Mouse (Mus musculus): ENCODE data around the gene Dnah11.

Dnah11 gene

DNA sequence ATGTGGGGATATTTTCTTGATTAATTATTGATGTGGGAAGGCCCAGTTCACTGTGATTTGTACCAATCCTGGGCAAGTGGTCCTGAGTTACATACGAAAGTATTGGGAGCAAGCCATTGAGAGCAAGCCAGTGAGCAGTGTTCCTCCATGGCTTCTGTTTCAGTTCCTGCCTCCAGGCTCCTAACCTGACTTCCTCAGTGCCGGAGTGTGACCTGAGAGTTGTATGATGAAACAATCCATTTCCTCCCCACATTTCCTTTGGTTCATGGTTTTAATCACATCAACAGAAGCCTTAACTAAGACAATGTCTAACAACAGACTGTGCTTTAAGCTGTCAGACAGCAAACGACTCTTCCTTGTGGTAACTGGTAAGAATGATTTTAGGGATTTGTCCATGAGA is 114.0 kb downstream of the Dnah11 start:
- no peak for DNase-seq

DNA sequence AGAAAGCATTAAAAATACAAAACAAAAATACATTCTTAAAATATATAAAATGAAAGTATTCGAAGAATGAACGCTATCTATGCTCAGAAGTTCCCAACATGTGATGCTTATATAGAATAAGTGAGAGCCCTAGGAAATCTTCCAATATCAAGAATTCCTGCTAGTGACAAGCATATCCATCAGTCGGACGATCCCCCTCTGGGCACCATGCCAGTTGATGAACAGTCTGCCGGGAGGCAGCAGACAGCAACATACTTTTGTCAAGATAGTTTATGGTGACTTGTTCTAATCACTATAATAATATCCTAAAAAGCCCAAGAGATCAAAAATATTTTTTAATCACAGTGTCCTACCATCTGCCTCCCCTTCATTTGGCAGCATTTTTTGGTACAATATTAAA is 114.7 kb downstream of the Dnah11 start:
- DNase-seq, result no peak

DNA sequence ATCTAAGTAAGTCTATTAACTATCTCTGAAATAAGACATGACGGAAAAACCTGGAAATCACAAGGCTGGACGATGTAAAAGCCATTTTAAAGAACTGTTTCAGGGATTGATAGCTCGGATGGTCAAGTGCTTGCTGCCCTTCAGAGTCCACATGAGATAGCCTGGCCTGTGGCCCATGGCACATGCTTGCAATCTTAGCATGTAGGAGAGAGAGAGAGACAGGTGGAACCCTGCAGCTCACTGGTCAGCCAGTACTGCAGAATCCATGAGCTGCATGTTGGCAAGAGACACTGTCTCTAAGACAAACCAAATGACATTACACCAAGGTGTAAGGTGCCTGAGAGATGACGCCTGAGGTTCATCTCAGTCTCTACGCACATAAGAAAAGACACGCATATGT is 118.4 kb downstream of the Dnah11 start:
- no peak for DNase-seq

GRCm38 (mm10) chr12:118078434-118078989 is 120.3 kb downstream of the Dnah11 start:
- no peak for DNase-seq

GRCm38 (mm10) chr12:118076802-118077201 is 122.0 kb downstream of the Dnah11 start:
- no peak for DNase-seq

DNA sequence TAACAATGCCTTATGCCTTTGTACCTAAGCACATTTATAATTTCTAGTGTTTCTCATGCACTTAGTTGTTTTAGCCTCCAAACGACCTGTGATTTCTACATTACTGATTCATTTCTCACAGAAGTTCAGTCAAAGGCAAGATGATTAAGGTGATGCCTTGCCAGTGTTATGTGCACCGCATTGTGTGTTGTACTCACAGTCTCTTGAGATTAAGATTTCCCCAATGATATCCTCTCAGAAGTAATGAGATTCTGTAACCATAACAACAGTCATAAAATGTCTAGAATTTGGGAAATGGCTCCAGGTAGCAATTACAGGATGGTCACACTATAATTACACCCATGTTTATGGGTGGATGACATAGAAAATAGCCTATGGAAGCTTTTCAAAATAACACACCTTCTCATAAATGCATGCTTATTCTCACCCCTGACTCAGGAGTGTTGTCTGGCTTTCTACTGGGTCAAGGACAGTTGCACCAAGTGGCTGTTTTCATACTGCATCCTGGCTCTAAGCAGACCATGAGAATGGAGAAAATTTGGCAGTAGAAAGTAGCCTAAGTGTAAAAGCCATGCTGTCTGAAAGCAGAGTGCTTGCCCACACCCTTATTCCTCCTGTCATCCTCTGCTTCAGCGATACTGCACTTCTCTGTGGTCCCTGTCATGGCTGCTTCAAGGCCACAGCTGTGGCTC is 126.5 kb downstream of the Dnah11 start:
- DNase-seq, result no peak

GRCm38 (mm10) chr12:118071667-118072066 is 127.2 kb downstream of the Dnah11 start:
- no peak for DNase-seq

DNA sequence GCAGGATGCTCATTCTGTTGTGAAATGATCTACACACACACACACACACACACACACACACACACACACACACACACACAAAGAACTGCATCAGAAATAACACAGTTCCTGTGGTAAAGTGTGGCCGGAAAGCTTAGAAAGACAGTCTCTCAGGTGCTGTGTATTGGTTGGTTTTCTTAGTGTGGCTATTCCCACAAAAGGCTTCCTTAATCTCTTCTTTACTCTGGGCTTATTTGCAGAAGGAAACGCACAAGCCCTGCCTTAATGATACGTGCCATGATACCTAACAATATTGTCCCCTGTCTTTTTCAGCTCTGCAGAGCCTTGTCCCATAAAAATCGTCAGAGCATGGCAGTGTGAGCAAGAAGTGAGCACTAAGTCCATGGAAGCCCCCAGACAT is 130.1 kb downstream of the Dnah11 start:
- no peak for DNase-seq

GRCm38 (mm10) chr12:118062343-118062742 is 136.5 kb downstream of the Dnah11 start:
- no peak for DNase-seq

GRCm38 (mm10) chr12:118056876-118057275 is 142.0 kb downstream of the Dnah11 start:
- DNase-seq, result peak; percentile 60

- no peak for DNase-seq
Observed at GRCm38 (mm10) chr12:118045381-118045780, 153.5 kb downstream of the Dnah11 start.

DNA sequence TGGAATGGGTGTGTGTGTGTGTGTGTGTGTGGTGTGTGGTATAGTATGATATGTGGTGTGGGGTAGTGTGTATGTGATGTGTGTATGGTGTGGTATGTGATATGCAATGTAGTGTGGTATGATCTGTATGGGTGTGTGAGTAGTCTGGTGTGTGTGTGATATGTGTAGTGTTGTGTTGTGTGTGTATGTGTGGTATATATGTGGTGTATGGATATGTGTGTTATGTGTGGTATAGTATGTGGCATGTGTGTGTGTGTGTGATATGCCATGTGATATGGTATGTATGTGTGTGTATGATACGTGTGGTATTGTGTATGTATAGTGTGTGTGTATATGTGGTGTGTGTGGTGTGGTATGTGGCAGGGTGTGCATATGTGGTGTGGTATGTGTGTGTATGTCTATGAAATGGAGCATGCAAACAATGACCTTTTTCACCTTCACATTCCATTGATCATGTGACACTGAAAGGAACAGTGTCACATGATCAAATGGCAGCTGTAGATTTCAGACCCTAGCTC is 155.7 kb downstream of the Dnah11 start:
- no peak for DNase-seq

DNA sequence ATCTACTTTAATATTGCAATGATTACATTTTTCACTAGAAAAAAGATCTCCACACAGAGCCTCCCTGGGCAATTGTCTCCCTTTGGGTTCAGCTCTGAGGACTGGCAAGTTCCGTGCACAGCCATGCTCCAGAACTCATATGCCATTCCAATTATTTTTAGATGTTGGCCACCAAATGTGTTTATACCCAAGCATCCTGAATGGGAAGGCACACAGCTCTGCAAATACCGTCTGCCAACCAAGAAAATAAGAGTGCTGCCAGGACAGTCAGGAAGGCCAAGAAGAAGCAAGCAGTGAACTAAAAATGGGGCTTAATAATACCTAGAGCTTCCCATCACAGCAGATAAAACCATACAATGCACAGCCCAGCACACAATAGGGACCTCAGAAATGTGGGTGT is 156.6 kb downstream of the Dnah11 start:
- peak; percentile 64 for DNase-seq

- DNase-seq, result peak; percentile 46
Observed at GRCm38 (mm10) chr12:118034990-118035389, 163.9 kb downstream of the Dnah11 start.

- DNase-seq, result no peak
Observed at GRCm38 (mm10) chr12:118025771-118026170, 173.1 kb downstream of the Dnah11 start.

DNA sequence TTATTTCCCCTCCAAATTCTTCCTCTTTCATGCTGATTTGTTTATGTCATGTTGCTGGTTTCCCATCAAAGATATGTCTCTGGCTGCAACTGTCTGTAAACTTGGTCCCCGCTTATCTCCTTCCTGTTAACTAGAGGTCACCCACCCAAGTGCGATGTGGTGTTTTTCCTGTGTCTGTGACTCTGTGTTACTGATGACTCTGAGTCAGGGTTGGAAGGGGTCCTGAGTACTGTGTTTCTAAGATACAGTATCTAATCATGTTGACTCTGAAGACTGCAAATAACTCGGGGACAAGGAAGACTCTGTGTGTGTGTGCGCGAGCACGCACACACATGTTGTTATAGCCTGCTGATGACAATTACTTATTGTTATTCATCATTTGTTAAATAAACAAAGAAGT is 179.9 kb downstream of the Dnah11 start:
- DNase-seq, result no peak

GRCm38 (mm10) chr12:118013872-118014271 is 185.0 kb downstream of the Dnah11 start:
- DNase-seq, result no peak

DNA sequence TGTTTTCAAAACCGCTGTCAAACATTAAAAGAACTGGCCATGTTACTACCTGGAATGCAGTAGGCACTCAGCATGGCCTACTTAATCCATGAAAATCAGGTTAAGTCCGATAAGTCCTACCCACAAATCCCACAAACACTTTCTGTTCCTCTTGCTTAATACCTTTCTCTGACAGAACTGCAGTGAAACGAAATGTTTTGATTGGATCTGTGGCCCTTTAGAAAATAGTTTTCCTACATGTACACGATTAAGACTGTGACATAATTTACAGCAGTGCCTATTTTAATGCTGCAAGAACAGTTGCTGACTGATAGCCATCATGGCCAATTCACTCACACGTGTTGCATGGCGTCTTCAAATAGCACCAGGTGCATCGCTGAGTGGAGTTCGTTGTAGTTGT is 186.9 kb downstream of the Dnah11 start:
- no peak for DNase-seq

DNA sequence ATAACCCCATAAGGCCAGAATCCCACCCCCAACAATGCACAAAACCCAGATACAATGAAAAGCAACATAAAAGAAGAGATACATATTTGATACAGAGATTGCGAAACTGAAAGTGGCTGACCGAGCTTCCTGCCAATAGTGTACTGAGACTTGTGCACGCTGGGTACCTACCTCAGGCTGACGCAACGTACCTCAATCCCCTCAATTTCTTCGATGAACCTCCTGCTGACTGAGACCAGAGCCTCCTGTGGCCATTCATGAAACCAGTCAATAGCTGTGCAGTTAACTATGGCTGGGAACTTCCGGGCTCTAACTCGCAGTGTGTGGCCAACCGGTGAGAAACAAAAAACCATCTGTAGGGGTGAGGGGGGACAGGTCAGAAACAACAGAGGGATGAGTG is 203.9 kb downstream of the Dnah11 start:
- DNase-seq, result no peak

DNA sequence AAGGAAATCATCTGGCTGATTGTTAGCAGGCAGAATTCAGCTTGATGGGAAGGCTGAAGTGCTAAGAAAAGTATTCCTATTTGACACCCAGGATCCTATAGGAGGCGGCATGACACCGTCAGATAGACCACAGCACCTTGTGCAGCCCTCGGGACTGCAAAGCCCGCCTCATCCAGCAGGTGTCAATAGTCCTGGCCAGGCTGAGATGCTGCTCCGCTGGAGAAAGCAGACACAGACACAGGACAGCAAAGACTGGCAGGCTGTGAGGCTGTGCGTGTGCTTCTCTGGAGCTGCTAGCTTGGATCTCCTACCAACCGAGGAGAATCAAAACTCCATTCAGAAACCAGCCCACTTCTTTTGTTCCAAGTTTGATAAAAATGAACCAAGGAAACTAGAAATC is 205.3 kb downstream of the Dnah11 start:
- DNase-seq, result peak; percentile 85

DNA sequence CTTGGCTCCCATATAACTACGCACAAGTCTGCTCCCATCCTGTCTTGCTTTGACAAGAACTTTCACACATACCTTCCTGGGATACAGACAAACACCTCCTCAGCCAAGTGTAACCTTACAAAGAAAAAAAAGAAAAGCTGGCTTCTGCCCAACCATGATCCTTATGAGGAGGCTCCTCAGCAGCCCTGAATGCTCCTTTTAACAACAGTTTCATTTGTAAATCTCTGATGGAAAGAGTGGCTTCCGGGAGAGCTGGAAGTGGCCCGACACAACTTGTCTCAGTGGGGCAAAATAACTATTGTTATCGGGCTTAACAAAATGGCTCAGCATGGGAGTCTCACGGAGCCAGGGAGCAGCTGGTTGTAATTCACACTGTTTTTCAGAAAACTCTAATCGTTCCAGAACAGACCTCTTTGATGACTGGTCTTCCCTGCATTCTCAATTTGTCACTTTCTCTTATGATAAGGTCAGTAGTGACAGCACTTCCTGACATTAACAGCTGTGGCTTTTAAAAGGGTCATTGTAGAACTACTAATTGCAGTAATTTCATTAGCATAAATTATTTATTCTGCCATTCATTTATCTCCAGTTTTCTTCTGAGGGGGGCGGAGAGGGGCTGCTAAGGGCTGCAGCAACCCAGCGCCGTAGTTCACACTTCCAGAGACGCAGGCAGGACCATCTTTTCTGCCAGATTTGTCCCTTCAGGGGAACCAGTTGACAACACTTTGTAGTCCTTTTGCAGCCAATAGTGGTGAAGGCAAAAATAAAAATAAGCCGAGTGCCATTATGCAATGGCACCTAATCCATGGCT is 209.6 kb downstream of the Dnah11 start:
- DNase-seq, result no peak

DNA sequence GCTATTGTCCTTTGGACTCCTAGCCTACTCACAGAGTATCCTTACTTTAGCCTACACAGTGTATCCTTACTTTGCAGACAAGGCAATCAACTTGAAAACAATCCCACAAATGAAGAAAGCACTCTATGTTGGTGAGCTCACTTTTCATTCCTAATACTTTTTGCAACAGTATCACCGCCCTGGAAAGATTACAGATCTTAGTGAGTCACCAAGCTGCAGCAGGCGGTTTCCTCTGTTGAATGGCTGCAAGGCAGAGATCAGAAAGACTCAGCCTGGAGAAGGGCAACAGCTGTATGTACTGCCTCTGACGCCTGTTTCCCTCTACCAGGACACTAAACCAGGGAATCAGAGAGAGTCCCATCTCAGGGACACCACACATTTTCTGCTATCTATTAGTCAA is 218.5 kb downstream of the Dnah11 start:
- DNase-seq, result no peak

GRCm38 (mm10) chr12:117973712-117974111 is 225.1 kb downstream of the Dnah11 start:
- DNase-seq, result no peak

DNA sequence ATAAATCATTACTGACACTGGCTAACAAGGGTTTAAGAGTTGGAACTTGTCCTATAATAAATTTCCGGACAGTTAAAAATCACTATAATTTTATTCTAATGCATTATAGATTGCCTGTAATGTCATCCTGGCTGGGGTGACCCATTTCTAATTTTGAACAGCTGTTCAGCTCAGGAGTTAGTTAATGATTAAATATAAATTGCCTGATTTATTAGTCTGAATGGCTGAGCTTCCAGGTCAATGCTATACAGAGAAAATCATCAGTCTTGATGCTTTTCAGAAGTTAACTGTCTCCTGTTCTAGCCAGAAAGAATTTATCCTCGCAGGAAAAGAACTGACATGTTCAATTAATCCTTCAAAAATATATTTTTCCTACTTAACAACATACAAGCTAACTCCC is 236.1 kb downstream of the Dnah11 start:
- no peak for DNase-seq

Measured in cerebellum, adult 8-10 months (tissue).